Mouse (Mus musculus): ENCODE measurements around the gene Layn.

Gene Layn

DNA sequence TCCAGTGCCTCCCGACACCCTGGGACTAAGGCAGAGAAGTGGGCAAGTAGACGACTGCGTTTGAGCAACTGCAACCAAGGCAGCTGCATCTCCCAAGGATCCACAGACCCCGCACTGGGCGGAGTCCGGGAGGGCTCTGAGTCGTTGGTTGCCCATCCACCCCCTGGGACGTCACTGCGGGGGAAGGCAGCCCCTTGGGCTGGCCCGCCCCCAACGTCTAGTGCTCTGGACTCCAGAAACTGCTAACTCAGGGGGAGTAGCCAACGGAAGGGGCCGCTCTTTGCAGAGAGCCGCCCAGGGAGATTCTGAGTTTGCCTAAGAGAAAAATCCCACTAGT is at the start of gene Layn:
TSS of gene Layn (minus strand) at position 116 of the 337 bp plus-strand sequence.
- DNase-seq (ENCODE audit: low spot score in 2 of 2) = peak; percentile 9 to 33

DNA sequence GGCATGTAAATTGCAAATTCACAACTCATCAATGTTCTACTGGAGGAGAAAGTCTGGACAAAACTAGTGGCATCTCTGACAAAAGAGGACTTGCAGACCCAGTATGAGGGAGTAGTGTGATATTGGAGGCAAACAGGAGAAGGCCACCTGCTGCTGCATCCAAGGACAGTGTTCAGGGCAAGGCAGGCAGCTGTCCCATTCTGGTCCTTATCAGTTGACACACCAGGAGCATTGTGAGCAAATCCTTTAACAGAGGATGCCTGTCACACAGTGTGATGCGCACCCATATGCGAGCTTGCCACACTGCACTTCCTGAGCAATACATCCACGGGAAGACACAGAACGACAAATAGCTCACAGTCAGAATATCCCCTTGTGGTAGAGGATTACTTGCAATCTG is 37.9 kb upstream of the Layn start:
- DNase-seq (ENCODE audit: low spot score in 2 of 2) = no peak

DNA sequence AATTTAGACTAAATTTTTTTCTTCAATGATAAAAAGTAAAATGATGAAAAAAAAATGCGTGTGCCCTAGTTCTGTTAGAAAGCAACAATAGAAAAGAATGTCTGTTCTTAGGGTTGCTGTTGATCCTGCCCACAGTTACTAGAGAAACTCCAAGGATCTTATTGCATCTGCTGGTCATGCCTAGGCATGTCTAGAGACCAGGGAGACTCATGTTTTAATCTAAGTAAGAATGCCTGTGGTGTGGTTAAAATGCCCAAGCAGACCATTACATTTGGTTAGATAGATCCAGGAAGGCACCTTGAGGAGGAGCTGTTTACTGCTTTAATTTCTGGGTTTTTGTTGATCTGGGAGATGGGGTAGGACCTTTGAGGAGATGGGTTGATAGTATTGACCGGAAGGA is 28.9 kb upstream of the Layn start:
- no peak for DNase-seq (ENCODE audit: low spot score in 2 of 2)

DNA sequence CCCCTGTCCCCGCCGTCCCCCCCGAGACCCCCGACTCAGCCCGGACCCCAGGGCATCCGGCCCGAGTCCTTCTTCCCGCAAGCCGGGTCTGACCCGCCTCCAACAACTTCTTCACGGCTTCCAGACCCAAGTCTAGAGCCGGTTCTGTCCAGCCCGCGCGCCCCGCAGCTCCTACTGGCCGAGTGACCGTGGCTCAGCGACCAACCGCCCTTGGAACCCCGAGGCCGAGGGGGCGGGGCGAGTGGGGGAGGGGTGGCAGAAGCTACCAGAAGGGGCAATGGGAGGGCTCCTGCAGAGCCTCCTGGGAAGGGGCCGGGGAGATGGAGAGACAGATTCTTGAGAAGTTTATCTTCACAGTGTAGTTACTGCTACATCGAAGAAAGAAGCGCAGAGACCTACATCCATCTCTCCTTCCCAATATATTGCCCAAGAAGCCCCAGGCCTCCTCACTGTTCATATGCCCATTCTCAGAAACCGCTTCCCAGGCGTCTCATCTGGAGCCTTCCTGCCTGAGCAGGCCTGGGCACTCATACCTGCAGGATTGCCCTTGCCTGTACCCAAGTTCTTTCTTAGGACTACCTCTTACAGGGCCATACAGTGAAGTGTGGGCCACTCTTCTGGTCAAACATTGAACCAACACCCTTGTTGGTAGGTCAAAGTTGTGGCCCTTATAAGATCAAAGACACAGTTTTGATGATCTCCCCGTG is 27.1 kb upstream of the Layn start:
- DNase-seq (ENCODE audit: low spot score in 2 of 2) = no peak

GRCm38 (mm10) chr9:51102963-51103807 is 26.3 kb upstream of the Layn start:
- peak in 1 of 2 experiments; percentile 9 for DNase-seq (ENCODE audit: low spot score in 2 of 2)

GRCm38 (mm10) chr9:51101756-51102425 is 25.0 kb upstream of the Layn start, which contains the start of gene 4833427G06Rik:
Gene 4833427G06Rik, minus strand, starts transcription at chr9:51102078.
- DNase-seq (ENCODE audit: low spot score in 2 of 2) = no peak

DNA sequence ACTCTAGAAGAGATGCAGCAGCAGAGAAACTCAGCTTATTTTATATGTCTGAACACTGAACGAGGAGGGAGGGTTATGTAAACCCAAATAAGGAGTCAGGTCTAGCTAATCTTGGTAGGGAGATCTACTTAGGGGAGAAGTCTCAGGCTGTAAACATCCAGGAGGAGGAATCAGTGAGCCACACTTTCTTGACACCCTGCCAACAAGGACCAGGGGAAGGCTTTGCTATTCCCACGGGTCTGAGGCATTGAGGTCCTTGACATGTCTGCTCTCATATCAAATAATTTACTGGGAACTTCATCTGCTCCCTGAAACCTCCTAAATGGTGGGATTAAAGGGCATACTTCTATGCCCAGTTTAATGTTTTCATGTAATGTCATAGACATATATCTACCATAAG is 19.4 kb upstream of the Layn start:
- DNase-seq (ENCODE audit: low spot score in 2 of 2) = no peak

GRCm38 (mm10) chr9:51093697-51094096 is 16.8 kb upstream of the Layn start:
- no peak for DNase-seq (ENCODE audit: low spot score in 2 of 2)

DNA sequence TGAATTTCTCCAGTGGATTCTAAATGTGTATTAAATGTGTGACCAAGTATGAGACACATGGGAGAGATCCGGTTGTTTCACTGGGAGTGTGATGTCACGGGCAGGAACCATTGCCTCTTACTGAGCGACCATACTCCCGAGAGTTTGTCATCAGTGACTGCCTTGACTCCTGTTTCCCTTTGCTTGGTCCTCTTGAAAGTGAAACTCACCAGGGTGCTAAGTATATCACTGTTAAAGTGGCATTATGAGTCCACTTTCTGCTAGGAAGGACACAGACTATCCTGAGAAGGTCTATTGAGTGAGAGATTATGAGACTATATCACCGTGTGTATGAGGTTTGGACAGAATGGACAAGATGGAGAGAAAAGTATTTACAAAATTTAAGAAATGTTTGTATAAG is 4.7 kb upstream of the Layn start:
- DNase-seq (ENCODE audit: low spot score in 2 of 2) = no peak

DNA sequence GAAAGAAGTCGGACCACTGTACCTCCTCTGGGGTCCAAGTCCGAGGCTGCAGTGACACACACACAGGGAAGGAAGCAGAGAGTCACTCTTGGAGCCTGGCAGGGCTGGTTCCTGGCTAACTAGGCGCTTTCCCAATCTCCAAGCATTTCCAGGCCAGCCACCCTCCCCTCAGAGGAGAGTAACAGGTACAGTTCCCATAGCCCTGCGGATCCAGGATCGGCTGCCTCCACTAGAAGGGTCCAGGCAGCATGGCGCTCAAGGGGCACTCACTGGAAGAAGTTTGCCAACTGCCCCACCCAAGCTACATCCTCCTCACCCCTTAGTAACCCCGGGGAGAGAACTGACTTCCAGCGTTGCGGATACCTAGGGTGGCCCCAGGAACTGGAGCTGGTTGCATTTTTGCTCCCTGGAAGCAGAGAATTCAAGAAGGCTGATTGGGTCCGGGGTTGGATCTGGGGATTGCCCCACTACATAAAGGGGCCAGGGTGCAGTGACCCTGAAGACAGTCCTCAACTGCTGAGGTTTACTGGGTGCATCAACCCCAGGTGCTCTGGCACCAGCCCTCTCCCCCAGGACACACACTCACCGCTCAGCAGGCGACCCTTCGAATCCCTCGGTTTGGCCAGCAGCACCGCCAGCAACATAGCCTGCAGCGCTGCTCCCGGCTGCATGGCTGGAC is 455 bp downstream of the Layn start:
- DNase-seq (ENCODE audit: low spot score in 2 of 2) = no peak

GRCm38 (mm10) chr9:51075780-51076179 is 1.1 kb downstream of the Layn start:
- DNase-seq (ENCODE audit: low spot score in 2 of 2) = no peak

DNA sequence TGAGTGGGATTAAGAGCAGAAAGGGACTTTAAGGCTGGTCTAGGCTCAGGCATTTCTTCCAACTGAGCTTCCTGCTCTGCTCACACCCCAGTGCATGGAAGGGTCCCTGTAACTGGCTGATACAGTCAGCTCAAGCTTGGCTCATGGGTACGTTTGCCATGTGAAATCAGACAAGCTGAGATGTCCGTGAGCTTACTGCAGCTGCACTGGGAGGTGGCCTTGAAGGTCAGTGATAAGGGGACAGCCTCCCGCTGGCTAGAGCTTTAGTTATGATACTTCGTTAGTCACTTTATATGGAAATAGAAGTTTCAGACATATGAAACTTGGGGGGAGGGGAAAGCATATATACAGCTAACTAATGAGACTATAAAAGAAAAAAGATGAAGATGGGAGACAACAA is 6.1 kb downstream of the Layn start:
- DNase-seq (ENCODE audit: low spot score in 2 of 2) = no peak

GRCm38 (mm10) chr9:51068202-51068601 is 8.7 kb downstream of the Layn start:
- no peak for DNase-seq (ENCODE audit: low spot score in 2 of 2)

DNA sequence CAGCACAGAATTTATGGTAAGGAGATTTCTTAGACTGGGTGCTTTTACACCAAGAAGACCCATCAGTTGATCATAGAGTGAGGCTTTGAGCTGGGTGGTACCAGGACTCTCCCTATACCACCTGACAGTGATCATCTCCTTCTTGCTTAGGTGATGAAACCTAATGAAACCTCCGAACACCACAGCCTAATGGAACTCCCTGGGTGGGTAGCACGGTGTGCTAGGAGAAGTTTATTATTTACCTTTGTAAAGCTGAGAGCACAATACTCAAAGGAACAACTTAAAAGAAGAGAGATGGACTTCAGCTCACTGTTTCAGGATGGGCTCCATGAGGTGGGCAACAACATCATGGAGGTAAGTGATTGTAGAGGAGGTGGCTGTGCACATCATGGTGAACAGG is 16.3 kb downstream of the Layn start, which contains the start of gene Btg4:
TSS of gene Btg4 (plus strand) at position 301 of the 400 bp plus-strand sequence.
- DNase-seq (ENCODE audit: low spot score in 2 of 2) = no peak

DNA sequence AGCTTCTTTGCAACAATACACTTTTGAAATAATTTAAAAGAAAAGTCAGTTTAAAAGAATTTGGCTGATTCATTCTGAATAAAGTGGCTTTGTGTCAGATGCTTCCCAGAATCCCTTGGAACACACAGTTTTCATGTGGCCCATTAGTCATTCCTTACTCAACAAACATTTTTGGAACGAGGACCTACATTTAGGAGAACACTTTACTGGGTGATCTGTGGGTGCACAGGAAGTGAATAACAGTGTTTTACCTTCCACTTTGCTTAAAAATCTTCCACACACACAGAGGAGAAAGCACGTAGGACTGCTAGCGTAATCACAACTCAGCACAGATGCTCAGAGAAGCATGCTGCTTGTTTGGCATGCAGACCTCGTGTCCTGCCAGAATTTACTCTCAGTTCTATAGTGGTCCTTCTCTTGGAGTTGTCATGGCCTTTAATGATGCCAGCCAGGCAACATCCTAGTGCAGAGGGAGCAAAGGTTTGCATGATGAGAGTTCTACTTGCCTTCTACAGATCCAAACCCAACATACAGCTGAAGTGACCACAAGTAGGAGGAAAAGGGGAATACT is 17.9 kb downstream of the Layn start:
- no peak for DNase-seq (ENCODE audit: low spot score in 2 of 2)

GRCm38 (mm10) chr9:51056360-51057324 is 20.3 kb downstream of the Layn start:
- DNase-seq (ENCODE audit: low spot score in 2 of 2) = no peak

GRCm38 (mm10) chr9:51052180-51052579 is 24.7 kb downstream of the Layn start:
- peak in 1 of 2 experiments; percentile 36 for DNase-seq (ENCODE audit: low spot score in 2 of 2)

GRCm38 (mm10) chr9:51042136-51042535 is 34.8 kb downstream of the Layn start:
- DNase-seq (ENCODE audit: low spot score in 2 of 2) = no peak

DNA sequence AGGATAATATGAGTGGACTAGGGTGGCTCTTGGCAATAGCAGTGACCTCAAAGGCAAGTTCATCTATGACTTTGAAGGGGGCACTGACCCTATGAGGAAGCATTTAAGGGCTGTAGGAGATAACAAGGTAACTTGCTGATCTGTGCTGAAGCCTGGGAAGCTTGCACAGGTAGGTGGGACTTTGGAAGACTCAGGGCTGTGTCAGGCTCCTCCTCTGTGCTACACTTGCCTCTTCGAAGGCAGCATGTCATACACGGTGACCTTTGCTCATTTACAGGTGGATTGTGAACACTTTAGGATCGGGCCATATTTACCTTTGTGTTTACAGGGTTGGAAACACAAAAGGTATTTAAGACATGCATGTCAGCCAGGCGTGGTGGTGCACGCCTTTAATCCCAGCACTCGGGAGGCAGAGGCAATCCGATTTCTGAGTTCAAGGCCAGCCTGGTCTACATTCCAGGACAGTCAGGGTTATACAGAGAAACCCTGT is 35.4 kb downstream of the Layn start:
- no peak for DNase-seq (ENCODE audit: low spot score in 2 of 2)

All from thymus, postnatal 10 days (tissue).